Mouse (Mus musculus): ENCODE data around the gene A830031A19Rik.

A830031A19Rik gene

GRCm38 (mm10) chr11:24095656-24096353 lies 21.0 kb upstream of the A830031A19Rik start:
- DNase-seq (ENCODE audit: low spot score) = no peak

- DNase-seq (ENCODE audit: low spot score) = no peak
Measured at GRCm38 (mm10) chr11:24095236-24095635, 20.4 kb upstream of the A830031A19Rik start.

- no peak for DNase-seq (ENCODE audit: low spot score)
Measured at GRCm38 (mm10) chr11:24094086-24094487, 19.2 kb upstream of the A830031A19Rik start.

- no peak for DNase-seq (ENCODE audit: low spot score)
Measured at GRCm38 (mm10) chr11:24092618-24093017, 17.8 kb upstream of the A830031A19Rik start.

- no peak for DNase-seq (ENCODE audit: low spot score)
Measured at GRCm38 (mm10) chr11:24091393-24092080, 16.7 kb upstream of the A830031A19Rik start.

GRCm38 (mm10) chr11:24090443-24090842 lies 15.6 kb upstream of the A830031A19Rik start:
- DNase-seq (ENCODE audit: low spot score) = no peak

GRCm38 (mm10) chr11:24087069-24087468 lies 12.2 kb upstream of the A830031A19Rik start:
- no peak for DNase-seq (ENCODE audit: low spot score)

GRCm38 (mm10) chr11:24085986-24086385 lies 11.1 kb upstream of the A830031A19Rik start:
- DNase-seq (ENCODE audit: low spot score) = no peak

- DNase-seq (ENCODE audit: low spot score) = no peak
Measured at GRCm38 (mm10) chr11:24084590-24084989, 9.7 kb upstream of the A830031A19Rik start.

- DNase-seq (ENCODE audit: low spot score) = no peak
Measured at GRCm38 (mm10) chr11:24084077-24084476, 9.2 kb upstream of the A830031A19Rik start.

- DNase-seq (ENCODE audit: low spot score) = no peak
Measured at GRCm38 (mm10) chr11:24083423-24083822, 8.6 kb upstream of the A830031A19Rik start.

- no peak for DNase-seq (ENCODE audit: low spot score)
Measured at GRCm38 (mm10) chr11:24083076-24083405, 8.2 kb upstream of the A830031A19Rik start.

GRCm38 (mm10) chr11:24082385-24083075 lies 7.7 kb upstream of the A830031A19Rik start:
- no peak for DNase-seq (ENCODE audit: low spot score)

- DNase-seq (ENCODE audit: low spot score) = peak; percentile 62
Measured at GRCm38 (mm10) chr11:24081687-24082384, 7.0 kb upstream of the A830031A19Rik start.

GRCm38 (mm10) chr11:24081016-24081686 lies 6.3 kb upstream of the A830031A19Rik start:
- peak; percentile 58 for DNase-seq (ENCODE audit: low spot score)

GRCm38 (mm10) chr11:24080541-24080940 lies 5.7 kb upstream of the A830031A19Rik start:
- DNase-seq (ENCODE audit: low spot score) = peak; percentile 38

GRCm38 (mm10) chr11:24079392-24080391 lies 4.8 kb upstream of the A830031A19Rik start:
- DNase-seq (ENCODE audit: low spot score) = peak; percentile 29

GRCm38 (mm10) chr11:24078706-24079316 lies 4.0 kb upstream of the A830031A19Rik start:
- no peak for DNase-seq (ENCODE audit: low spot score)

- peak; percentile 81 for DNase-seq (ENCODE audit: low spot score)
Measured at GRCm38 (mm10) chr11:24077795-24078705, 3.2 kb upstream of the A830031A19Rik start, which contains the start of gene Bcl11a. TSS of gene Bcl11a (plus strand) at chr11:24078056.

Measured in yolk sac, embryonic 10.5 days (tissue).